Mouse (Mus musculus): ENCODE data around the gene Rasgrp4.
"Not testable (repeated sequence)": the region's sequence is repeated elsewhere in the genome, so short reads cannot be mapped to it uniquely, and the experiment has no call there.

The Rasgrp4 gene

DNA sequence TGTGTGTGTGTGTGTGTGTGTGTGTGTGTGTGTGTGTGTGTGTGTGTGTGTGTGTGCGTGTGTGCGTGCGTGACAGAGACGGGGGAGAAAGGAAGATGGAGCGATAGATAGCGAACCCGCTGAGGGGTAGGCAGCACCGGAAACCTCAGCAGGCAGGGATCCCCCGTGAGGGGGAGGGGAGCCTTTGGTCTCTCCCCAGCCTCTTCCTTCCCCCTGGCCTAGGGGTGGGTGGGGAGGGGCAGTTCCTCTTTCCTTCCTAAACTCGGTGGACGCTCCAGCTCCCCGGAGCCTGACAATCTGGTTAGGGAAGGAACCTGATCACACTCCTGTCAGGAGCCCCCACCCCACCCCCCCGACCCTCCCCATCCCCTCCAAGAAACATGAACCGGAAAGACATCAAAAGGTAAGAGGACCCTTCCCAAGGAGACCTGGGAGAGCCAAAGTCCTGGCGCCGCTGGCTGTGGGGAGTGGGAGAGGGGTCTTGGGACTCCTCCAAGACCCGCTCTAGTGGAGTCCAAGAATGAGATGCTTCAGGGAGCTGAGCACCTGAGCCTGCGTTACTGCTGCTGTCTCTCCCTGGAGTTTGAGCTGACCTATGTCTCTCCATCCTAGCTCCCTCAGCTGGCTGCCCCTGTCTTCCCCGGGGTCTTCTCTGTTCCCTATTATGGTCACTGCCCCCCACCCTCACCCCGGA is at the start of gene Rasgrp4:
Rasgrp4 (plus strand) TSS at position 159 of the 694 bp plus-strand sequence.
- peak; percentile 90 for DNase-seq (ENCODE audit: low read depth, low spot score)

DNA sequence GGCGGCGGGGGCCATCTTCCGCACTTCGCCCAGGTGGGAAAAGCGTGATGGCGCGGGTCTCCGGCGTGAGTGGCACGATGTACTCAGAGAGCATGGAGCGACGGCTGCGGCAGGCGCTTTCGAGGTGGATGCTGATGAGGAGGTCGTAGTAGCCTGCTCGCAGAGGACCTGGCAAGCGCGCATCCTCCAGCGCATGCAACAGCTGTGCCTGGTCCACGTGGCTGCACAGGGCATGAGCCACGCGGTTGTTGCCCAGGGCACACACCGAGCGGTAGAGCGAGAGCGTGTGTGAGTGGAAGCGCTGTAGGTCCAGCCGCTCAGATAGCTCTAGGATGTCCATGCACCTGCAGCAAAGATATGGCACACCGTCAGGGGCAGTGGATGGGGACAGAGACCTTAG is 48.7 kb upstream of the Rasgrp4 start:
- DNase-seq (ENCODE audit: low read depth, low spot score) = no peak

DNA sequence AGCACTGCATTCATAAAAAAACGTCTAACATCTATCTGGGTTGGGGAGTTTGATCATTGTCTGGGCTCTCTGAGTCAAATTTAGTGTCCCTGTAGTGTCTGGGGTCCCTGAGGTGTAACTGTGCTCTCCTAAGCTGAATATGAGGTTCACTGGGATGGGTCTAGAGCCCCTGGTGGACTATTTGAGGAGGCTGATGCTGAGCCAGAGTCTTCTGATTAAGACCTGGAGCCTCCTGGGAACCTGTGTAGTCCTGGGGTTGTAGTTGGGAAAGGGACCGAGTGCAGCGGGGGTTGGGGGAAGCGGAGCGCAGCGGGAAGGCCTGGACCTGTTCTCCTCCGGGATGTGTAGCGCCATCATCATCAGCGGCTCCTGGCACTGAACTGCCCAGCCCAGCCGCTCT is 47.7 kb upstream of the Rasgrp4 start:
- DNase-seq (ENCODE audit: low read depth, low spot score) = no peak

DNA sequence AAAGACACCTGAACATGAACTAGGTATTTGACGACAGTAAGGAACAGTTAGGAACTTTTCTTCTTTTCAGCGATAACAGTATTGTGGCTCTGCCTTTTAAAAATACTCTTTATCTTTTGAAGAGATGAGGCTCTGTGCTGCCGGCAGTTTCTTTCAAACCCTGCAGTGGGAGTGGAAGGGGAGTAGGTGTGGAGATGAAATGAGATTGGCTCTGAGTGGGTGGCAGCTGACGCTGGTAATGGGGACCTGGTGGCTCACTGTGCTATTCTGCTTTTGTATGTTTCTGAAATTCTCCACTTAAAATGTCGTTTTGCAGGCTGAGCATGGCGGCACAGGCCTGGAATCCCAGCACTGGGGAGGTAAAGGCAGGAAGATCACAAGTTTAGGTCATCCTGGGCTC is 45.8 kb upstream of the Rasgrp4 start:
- DNase-seq (ENCODE audit: low read depth, low spot score) = no peak

DNA sequence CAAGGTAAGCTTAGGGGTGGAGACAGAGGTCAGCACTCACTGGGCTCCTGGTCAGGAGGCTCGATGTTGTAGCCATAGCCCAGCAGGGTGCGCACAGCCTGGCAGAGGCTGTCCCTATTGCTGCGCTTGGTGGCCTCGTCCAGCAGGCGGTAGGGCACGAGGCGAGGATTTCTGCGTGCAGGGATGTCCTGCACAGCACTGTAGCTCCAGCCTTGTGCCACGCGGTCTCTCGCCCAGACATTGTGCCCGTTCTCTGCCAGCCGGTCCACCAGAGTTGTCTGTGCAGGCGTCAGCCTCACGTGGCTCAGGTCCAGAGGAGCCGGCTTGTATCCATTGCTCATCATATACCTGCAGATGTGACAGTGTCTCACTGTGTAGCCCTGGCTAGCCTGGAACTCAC is 37.5 kb upstream of the Rasgrp4 start:
- DNase-seq (ENCODE audit: low read depth, low spot score) = no peak

DNA sequence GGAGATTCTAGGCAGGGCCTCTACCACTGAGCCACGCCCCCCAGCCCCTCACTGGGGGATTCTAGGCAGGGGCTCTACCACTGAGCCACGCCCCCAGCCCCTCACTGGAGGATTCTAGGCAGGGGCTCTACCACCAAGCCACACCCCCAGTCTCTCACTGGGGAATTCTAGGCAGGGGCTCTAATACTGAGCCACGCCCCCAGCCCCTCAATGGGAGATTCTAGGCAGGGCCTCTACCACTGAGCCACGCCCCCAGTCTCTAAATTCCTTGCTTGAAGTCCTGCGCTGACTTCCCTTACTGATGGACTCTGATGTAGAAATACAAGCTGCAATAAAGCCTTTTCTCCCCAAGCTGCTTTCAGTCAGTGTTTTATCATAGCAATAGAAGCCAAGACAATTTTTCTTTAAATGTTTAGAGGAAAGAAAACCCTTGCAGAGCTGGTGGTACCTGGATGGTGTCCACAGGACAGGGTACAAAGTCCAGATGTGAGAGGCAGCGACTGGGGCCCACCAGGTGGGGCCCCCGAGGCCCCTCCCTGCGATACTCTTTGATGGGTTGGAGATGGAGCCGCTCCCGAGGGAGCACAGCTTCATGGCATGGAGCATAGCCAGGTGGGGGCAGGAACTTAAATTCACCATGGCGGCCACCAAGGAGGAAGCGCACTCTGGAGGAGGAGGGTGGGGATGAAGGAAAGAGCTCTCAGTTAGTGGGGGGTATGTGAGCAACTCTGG is 33.2 kb upstream of the Rasgrp4 start:
- no peak for DNase-seq (ENCODE audit: low read depth, low spot score)

DNA sequence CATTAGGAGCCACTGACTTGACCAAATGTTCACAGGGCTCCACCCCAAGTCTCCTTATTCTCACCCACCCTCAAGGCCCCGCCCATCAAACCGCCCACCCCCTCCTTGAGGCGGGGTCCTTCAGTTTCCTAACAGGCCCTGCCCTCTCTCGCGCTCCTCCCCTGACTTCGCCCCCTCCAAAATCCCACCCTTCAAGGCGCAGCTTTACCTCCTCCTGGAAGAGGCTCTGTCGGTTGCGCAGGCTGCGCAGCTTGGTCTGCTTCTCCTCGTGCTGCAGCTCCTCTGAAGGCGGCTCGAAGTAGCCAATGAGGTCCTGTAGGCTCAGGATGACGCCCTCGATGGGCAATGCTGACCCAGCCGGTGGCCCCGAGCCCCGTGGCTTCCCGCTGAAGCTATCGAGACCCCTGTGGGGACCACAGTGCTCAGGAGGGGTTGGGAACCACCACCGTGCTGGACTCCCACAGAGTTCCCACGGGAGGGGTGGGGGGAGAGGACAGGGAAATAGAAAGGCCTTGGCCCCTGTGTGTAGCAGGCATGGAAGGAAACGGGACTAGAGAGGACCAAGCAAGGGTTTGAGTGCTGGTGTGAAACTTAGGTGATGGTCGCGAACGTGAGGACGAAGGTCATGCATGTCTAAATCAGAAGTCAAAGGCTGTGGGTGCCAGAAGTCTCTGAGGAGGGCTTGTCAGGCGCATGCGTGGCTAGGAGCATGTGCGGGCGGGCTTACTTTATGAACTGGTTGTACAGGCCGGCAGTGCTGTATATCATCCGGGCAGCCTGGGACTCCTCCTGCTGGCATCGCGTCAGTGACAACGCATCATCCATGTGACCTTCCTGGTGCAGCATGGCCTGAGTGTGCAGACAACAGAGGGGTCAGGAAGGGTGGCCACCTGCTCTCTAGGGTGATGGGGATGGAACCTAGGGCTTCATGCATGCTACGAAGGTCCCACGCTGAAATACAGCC is 25.4 kb upstream of the Rasgrp4 start:
- DNase-seq (ENCODE audit: low read depth, low spot score) = no peak

DNA sequence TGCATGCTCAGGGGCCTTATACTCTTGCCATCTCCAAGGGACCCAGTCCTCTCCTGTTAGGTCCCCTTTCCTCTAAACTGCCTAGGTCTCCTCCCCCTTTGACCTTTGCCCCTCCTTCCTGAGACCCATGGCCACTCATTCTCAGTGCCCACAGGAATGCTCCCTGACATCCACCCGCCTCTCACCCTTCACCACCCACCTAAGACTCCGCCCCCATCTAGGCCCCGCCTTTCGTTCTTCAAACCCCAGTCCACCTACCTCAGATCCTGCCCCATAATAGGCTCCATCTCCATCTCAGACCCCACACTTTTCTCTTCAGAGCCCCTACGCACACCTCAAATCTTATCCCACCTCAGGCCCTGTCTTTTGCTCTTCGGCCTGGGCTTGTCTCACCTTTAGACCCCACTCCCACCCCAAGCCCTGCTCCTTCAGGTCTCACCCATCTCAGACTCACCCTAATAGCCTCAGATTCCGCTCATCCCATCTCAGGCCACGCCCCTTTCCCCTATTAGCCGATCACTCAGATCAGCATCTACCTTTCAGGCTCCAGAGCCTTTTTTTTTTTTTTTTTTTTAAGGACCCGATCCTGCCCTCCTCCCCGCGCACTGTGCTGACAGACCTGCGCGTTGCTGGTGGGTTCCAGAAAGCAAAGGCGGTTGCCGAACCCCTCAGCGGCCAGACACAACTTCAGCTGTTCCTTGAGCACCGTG is 16.4 kb upstream of the Rasgrp4 start:
- no peak for DNase-seq (ENCODE audit: low read depth, low spot score)

DNA sequence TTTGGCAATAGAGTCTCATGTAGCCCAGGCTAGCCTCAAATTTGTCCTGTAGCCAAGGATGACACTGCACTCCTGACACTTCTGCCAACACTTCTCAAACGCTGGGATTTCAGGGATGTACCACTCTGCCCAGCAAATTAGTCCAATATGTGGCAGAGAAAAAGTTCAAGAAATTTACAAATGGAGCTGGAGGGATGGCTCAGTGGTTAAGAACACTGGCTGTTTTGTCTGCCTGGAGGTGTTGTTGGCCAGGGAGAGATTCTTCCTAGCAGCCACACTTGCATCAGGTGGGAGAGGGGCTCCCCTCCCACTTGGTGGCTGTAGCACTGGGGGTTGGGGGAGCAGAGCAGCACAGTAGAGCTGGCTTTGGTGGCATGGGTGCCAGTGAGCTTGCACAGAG is 15.1 kb upstream of the Rasgrp4 start:
- DNase-seq (ENCODE audit: low read depth, low spot score) = no peak

DNA sequence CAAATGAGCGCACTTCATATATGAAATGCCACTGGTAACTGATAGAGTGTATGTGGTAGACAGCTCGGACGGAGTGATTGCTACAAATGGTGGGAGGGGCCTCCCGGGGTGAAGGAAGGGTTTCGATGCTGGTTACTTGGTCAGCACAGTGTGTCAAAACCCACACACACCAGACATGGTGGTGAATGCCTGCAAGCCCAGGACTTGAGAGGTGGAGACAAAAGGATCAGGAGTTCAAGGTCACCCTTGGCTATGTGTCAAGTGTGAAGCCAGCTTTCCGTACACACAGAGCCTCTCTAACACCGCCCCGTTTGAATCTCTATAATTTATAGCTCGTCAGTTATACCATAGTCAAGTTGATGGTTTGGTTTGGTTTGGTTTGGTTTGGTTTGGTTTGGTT is 11.8 kb upstream of the Rasgrp4 start:
- no peak for DNase-seq (ENCODE audit: low read depth, low spot score)

DNA sequence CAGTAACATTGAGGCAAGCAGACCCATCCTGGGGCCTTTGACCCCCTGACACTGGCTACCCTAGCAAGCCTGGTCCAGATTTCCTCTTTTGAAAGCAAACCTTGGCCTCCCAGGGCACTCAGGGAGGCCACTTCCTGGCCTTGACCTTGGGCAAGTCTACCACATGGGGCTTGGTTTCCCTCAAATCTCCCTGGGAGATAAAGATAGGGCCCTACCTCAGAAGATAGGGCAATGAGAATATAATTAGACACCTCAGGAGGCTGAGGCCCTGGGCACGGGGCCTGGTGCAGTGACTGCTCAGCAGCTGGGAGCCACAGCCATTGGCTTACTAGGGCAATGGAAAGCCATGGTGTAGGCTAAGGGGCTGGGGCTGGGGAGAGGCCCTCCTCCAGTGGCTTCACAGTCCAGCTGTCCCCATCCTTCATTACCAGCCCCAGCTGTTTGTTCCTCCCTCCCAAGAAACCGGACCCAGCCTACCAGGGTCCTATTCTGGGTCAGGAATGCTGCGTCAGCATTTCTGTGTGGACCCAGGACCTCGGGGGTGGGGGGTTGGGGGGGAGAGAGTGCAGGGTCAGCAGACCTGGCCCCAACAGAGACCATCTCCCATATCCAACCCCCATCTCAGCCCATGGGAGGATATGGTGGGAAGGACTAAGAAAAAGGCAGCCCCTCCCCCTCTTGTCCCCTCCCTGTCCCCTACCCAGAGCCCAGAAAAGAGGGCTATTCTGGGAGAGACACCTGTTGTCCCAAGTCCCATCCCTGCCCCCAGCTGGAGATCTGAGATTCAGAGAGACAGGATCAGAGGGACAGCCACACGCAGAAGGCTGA is 10.9 kb upstream of the Rasgrp4 start:
- no peak for DNase-seq (ENCODE audit: low read depth, low spot score)

DNA sequence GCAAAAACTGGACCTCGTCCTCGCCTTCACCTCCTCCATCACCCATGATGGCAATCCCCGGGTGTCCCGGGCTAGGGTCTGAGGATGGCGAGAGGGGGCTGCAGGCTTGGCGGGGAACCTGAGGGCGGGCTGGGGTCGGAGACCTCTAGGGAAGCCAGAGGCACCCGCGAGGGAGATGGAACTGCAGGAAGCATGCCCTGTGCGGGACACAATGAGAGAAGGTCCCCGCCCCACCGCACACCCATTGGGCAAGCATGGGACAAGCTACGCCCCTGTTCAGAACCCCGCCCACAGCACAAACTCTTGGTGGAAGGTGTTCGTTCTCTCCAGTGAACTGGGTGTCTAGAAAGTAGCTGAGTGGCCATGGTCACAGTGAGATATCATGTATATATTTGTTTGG is 9.7 kb upstream of the Rasgrp4 start, which contains the start of gene Ryr1:
Ryr1 (minus strand) TSS at position 210 of the 400 bp plus-strand sequence.
- DNase-seq (ENCODE audit: low read depth, low spot score) = peak; percentile 63

DNA sequence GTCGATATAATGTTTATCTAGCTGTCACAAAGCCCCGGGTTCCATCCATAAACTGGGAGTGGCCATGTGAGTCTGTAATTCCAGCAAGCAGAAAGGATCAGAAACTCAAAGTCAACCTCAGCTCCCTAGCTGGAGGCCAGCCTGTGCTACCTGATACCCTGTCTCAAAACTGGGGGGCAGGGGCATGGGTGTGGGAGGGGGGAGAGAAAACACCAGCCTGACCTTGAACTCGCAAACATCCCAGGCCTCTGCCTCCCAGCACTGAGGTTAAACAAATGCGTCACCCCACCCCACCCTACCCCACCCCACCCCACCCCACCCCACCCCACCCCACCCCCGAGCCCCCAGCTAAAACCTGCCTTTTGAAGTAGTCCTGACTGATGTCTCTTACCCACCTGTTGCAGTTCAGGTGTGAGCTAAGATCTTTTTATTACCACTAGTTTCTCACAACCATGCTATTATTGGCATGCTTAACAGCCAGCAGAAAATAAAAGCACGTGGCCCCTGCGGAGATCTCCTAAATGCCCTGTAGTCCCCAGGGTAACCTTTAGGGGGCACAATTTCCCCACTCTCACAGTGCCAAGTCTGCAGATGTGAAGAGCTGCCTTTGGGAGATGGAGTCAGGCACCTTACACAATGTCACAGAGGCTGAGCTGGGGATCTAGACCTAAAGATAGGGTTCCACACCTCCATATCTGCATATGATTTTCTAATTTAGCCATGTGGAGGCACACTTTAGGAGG is 8.3 kb upstream of the Rasgrp4 start:
- DNase-seq (ENCODE audit: low read depth, low spot score) = peak; percentile 88

DNA sequence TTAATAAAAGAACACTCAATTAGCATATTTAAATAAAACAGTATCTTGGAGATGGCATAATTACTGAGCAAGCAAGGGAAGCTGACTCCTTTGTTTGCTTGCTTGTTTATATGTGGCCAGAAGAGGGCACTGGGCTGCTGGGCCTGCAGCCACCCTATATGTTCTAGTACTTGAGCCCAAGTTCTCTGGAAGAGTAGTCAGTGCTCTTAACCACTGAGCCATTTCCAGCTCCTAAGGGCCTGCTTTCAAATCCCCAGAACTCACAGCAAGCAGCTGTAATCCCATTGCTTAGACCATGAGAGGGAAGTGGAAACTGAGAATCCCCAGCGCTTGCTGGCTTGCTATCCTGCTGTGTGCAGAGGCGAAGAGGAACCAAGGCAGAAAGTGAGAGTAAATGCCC is 5.9 kb upstream of the Rasgrp4 start:
- peak; percentile 63 for DNase-seq (ENCODE audit: low read depth, low spot score)

DNA sequence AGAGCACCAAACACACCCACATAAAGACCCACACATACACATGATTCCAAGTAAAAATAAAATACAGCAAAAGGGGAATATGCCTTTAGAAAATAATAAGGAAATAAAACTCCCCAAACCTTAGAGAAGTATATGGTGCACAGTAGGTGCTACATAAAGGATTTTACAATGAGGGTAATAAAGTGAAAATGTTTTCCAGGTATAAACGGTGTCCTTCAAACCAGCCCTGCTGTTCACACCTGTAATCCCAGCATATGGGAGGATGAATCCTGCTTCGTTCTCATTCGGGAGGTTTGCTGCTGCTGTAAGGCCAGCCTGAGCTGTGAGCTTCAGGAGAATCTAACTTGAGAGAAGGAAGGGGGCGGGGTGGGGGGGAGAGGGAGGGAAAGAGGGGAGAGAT is 421 bp upstream of the Rasgrp4 start:
- DNase-seq (ENCODE audit: low read depth, low spot score) = no peak

DNA sequence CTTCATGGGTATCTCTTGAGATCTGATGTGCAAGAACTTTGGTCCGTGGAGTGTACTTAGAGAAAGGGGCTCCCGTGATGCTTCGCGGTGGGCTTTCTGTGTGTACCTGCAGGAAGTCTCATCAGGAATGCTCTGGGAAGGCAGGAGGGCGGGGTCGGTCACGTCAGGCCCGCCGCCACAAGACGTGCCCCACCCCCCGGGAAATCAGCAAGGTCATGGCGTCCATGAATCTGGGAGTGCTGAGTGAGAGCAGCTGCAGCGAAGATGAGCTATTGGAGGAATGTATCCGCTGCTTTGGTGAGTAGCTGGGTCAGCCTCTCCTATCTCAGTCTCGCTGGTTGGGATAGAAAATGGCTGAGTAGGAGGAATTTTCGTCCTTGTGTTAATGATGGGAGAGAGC is 2.8 kb downstream of the Rasgrp4 start:
- no peak for DNase-seq (ENCODE audit: low read depth, low spot score)

DNA sequence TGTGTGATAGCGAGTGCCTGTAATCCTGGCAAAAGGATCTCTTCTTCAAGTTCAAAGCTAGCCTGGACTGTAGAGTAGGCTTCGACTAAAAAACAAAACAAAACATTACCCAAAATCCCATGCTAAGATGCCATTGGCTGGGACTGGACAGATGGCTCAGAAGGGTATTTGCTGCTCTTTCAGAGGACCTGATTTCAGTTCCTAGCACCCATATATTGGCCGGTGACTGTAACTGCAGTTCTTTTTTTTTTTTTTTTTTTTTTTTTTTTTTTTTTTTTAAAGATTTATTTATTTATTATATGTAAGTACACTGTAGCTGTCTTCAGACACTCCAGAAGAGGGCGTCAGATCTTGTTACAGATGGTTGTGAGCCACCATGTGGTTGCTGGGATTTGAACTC is 4.6 kb downstream of the Rasgrp4 start:
- not testable (repeated sequence) for DNase-seq (ENCODE audit: low read depth, low spot score)

DNA sequence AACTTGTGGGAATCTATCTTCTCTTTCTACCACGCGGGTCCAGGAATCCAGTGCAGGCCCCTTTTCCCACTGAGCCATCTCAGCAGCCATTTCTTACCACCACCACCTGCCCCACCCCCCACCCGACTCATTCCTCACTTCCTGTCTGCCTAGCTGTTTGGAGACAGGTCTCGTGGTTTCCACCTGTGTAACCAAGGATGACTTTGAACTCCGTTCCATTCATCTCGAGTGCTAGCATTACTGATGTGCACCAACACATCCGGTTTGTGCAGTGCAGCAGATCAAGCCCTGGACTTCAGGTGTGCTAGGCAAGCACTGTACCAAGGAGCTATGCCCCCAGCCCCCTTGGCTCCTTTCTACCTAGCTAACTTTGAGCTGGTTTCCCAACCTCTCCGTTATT is 6.8 kb downstream of the Rasgrp4 start:
- DNase-seq (ENCODE audit: low read depth, low spot score) = peak; percentile 78

DNA sequence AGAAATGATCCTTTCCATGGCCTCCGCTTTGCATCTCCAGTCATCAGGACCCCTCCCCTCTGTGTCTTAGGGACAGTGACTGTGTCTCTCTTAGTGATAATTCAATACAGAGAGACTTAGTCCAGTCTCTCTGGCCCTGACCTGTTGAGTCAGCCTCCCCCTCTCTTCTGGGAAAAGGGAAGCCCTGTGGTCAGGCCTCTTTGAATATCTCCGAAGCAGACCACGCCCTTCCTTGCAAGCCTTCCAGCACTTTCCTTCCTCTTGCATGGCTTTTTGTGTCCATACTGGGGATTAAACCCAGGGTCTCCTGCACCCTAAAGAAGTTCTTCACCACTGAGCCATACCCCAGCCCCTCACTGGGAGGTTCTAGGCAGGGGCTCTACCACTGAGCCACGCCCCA is 9.4 kb downstream of the Rasgrp4 start:
- DNase-seq (ENCODE audit: low read depth, low spot score) = no peak
